Mouse (Mus musculus): Measurements from ENCODE around the gene Card9.

Gene Card9

DNA sequence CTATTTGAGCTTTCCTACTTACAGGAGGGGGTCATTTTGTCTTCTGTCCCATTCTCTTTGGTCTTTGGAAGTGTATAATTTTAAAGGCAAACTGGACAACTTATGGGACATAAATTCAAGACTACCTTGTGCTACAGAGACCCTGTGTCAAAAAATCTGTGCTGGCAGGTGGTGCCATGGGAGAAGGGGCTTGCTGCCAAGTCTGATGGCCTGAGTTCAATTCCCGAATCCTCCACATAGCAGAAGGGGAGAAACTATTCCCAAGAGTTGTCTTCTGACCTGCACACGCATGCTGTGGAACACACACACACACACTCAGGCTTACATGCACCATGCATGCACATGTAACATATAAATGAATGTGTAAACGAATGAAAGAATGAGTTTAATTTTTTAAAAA is 54.0 kb downstream of the Card9 start:
- DNase-seq (ENCODE audit: extremely low read depth, low read depth) = no peak

DNA sequence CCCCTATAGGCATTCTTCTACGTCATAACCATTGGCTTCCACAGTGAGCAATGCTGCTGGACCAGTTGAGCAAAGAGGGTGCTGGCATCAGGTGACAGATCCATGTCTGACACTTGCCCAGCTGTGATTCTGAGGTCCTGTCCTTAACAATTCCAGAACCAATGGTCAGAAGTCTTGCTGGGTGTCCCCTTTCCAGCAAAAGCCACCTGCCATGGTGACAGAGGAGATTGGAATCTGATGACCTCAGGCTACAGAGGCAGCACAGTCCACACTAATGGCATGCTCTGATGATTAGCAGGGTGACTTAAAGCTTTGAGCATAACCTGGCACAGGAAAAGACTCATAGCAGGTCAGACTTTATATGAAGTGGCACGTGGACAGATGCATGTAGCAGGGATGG is 55.2 kb downstream of the Card9 start:
- no peak for DNase-seq (ENCODE audit: extremely low read depth, low read depth)

- DNase-seq (ENCODE audit: extremely low read depth, low read depth) = no peak
Observed at GRCm38 (mm10) chr2:26304711-26305110, 56.0 kb downstream of the Card9 start.
